Mouse (Mus musculus) forebrain, embryonic 16.5 days (tissue): Measurements from ENCODE around the gene Limk2. TPM values are rescaled to one million over a fixed set of nuclear protein-coding genes. Genes with fewer than 3 reads are reported as not detected.

ENCODE experiments used
- ATAC-seq: fragments of 200-750 bp; cut with Nextera tagmentation; 2 replicates; pipeline ENCODE4 v1.8.0; 2017; ENCODE audit warnings: mild to moderate bottlenecking, moderate library complexity
- H3K27ac ChIP-seq: fragments of 300-500 bp; sonication (generic); 2 replicates; pipeline ENCODE4 v1.5.1; 2014; ENCODE audit warnings: low read length, control low read depth
- H3K27me3 ChIP-seq: fragments of 300-500 bp; sonication (generic); replicated peaks from 2 replicates; pipeline ENCODE4 v1.6.1; 2014; ENCODE audit warnings: low read length; ENCODE audit not compliant: control insufficient read depth, insufficient read depth
- H3K36me3 ChIP-seq: fragments of 300-500 bp; sonication (generic); 2 replicates; pipeline ENCODE4 v1.6.1; 2014; ENCODE audit not compliant: control insufficient read depth, insufficient read depth
- H3K4me1 ChIP-seq: fragments of 300-500 bp; sonication (generic); replicated peaks from 2 replicates; pipeline ENCODE4 v1.6.1; 2014; ENCODE audit warnings: low read length; ENCODE audit not compliant: control insufficient read depth, insufficient read depth
- H3K4me2 ChIP-seq: fragments of 300-500 bp; sonication (generic); 2 replicates; pipeline ENCODE4 v1.6.1; 2014; ENCODE audit warnings: mild to moderate bottlenecking, low read length, control low read depth
- H3K4me3 ChIP-seq: fragments of 300-500 bp; sonication (generic); replicated peaks from 2 replicates; pipeline ENCODE4 v1.5.1; 2014; ENCODE audit warnings: mild to moderate bottlenecking, low read length, control low read depth
- H3K9ac ChIP-seq: fragments of 300-500 bp; sonication (generic); replicated peaks from 2 replicates; pipeline ENCODE4 v1.6.1; 2014; ENCODE audit warnings: low read depth, low read length, control low read depth
- H3K9me3 ChIP-seq: fragments of 300-500 bp; sonication (generic); 2 replicates; pipeline ENCODE4 v1.6.1; 2016; ENCODE audit warnings: low read length; ENCODE audit not compliant: control insufficient read depth
- WGBS: fragments of 180-500 bp; shearing (Covaris S2); extraction: QIAGEN DNeasy Blood & Tissue Kit; methylation state at CpG from one replicate; pipeline ENCODE4 v1.1.7; 2014; 5-methylcytosine and 5-hydroxymethylcytosine counted together
- polyA plus RNA-seq: library from polyadenylated mRNA; unstranded; fragments of >200 nt; fragmentation: Nextera tagmentation; extraction: Ambion mirVana; gene quantifications from 2 replicates; pipeline ENCODE4 v1.2.1, GENCODE M21; 2015

The Limk2 gene
- polyA plus RNA-seq, 1 experiment from 2014 or later: 127 TPM

DNA sequence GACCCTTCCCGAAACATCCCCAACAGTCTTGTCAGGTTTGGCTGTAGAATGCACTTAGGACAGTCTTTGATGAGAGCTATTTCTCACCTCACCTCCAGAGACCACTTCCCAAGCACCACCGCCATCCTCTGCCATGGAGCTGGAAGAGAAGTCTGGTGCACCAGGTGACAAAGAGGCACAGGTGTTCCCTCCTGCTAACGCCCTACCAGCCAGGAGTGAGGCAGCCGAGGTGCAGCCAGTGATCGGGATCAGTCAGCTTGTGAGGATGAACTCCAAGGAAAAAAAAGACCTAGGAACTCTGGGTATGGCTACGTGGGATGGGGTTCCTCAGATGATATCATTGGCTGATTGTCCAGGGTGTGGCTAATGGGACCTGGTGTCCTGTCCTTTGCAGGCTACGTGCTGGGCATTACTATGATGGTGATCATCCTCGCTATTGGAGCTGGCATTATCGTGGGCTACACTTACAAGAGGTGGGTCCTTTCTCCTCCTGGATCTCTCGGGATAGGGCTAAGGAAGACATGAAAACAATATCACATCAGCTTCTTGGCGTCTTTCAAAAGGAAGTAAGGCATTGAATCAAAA is 75.8 kb downstream of the Limk2 start:
- H3K27me3 ChIP-seq: no peaks in the 10 kb centered on the region
- H3K36me3 ChIP-seq: peaks cover 7% of the 10 kb centered on the region; the same call in 1 of the 2 replicates
- H3K4me1 ChIP-seq: peaks cover 26% of the 10 kb centered on the region
- ATAC-seq: no peak
- 91% methylated on average over 11 of the region's 11 CpGs for WGBS
- no peak overlapping the region for H3K9ac ChIP-seq
- no peak overlapping the region for H3K4me3 ChIP-seq
- no peak overlapping the region for H3K4me2 ChIP-seq
- H3K27ac ChIP-seq: no peak overlapping the region
- no peaks in the 10 kb centered on the region for H3K9me3 ChIP-seq

DNA sequence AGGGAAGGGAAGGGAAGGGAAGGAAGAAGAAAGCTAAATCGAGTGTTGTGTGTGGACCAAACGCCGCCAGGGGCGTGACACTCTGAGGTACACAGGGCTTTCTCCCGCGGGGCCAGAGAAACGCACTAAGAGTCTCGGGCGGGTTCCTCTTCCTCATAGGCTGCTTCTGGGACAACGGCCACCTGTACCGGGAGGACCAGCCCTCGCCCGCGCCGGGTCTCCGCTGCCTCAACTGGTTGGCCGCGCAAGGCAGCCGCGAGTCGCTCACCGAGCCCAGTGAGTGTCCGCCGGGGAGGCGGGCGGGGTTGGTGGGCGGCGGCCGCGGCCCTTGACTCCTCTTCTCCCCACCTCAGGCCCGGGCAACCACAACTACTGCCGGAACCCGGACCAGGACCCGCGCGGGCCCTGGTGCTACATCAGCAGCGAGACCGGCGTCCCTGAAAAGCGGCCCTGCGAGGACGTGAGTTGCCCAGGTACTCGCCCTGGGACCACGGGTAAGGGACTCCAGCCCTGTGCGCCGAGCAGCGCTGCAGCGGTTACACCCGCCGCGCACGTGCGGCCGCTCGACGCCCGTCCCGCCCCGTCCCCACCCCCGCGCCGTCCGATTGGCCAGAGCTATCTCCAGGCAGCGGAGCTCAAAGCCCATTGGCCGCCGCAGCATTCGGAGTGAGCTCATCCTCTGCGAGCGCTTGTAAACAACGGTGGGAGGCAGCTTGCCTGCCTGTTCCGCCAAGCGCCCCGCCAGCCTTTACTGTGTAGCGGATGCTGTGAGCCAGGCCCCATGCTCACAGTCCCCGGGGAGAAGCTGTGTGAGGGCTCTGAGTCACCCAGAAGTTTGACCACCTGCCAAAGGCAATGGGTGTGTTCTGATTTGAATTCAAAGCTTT is 77.0 kb downstream of the Limk2 start:
- Histone ChIP-seq H3K4me3 (peak overlapping the region; percentile 59), H3K4me2 (peak overlapping the region; percentile 99), H3K9me3 (no peaks in the 10 kb centered on the region), H3K27ac (peak overlapping the region; percentile 82), H3K4me1 (peaks cover 17% of the 10 kb centered on the region), H3K36me3 (peaks cover 7% of the 10 kb centered on the region; the same call in 1 of the 2 replicates), H3K9ac (peak overlapping the region; percentile 70), H3K27me3 (no peaks in the 10 kb centered on the region)
- under 1% methylated on average over 70 of the region's 75 CpGs for WGBS
- peak; percentile 98 for ATAC-seq

DNA sequence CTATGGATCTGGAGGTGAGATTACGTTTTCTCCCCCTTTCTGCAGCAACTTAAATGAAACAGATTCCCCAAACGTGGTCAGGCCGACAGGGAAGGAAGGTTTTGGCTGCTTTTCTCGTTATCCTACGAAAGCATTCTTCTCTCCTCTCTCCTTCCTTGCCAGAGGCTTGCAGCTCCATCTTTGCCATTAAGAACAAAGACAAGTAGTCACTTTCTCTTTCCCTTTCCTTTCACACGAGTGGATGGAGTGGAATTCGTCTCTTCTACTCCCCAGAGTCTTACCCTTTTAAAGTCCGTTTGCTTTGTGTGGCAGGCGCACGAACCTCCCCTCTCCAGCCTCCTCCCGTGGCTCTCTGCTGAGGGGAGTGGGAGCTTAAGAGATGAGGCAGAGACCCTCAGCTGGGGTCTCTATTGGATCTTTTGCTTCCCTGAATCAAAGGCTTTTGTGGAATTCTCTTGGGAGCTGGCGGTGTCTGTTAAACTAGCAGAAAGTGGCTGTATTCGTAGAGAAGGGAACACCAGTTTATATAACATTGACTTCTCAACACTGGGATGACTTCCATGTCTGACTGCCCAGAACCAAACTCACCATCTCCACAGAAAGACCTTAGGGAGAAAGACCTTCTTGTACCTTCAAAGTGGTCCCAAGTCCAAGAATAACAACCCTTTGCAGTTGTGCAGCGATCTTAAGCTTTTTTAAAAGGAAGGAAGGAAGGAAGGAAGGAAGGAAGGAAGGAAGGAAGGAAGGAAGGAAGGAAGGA is 77.8 kb downstream of the Limk2 start:
- 3% methylated on average over 14 of the region's 14 CpGs for WGBS
- Histone ChIP-seq H3K36me3 (peaks cover 7% of the 10 kb centered on the region; the same call in 1 of the 2 replicates), H3K27me3 (no peaks in the 10 kb centered on the region), H3K27ac (peak overlapping the region; percentile 84), H3K4me2 (peak overlapping the region; percentile 99), H3K9me3 (no peaks in the 10 kb centered on the region), H3K4me1 (peaks cover 15% of the 10 kb centered on the region), H3K4me3 (peak overlapping the region; percentile 59), H3K9ac (peak overlapping the region; percentile 70)
- no peak for ATAC-seq

DNA sequence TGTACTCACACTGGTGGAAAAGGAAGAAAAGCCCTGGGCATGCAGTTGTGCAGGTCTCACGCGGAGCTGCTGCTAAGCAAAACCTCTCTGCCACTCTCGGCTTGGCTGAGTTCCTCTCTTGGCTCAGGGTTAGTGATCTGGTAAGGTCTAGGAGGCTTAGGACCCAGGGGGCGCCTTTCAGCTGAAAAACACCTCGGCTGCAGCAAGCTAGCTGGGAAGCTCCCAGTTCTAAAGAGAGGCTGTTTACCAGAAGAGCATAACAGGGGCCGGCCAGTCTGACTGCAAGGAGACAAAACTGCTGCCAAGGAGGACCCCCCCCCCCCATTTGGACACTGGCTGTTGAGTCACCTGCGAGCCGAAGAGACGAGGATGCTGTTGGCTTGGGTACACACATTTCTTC is 78.4 kb downstream of the Limk2 start:
- Histone ChIP-seq H3K9me3 (no peaks in the 10 kb centered on the region), H3K9ac (peak overlapping the region; percentile 70)
- 0% methylated on average over 9 of the region's 9 CpGs for whole genome bisulfite sequencing

DNA sequence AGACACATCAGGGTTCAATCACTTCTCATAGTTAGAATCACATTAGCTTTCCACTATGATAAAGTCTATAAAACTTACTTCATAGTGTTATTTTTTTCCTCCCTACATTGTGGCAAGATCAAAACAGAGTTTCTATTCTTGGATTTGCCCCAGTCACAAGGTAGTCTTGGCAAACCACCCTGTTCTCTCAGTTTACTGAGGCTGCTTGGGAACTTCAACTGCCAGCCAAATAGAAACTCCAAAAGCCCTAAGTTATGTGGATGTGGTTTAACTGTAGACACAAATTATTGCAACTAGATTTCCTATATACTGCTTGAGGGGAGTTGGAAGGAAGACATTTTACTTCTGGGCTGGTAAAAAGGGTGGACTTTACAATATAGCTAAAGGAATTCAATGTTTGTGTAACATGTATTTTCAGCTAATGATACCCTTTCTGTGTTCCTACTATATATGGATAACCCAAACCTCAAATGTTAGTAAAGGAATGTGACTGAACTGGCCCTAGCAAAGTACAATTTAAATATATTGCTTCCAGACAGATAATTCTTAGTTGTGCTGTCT is 79.0 kb downstream of the Limk2 start, which contains the start of gene Pik3ip1:
Gene Pik3ip1 (plus strand): TSS at position 511 of the 561 bp plus-strand sequence.
- ATAC-seq: no peak
- Histone ChIP-seq H3K4me3 (peak within 1 kb of the TSS; percentile 59), H3K27ac (peak within 1 kb of the TSS; percentile 84), H3K27me3 (no peaks in the 10 kb centered on the region), H3K4me1 (peaks cover 15% of the 10 kb centered on the region), H3K9ac (peak within 1 kb of the TSS; percentile 70), H3K4me2 (peak within 1 kb of the TSS; percentile 99), H3K36me3 (peaks cover 7% of the 10 kb centered on the region; the same call in 1 of the 2 replicates), H3K9me3 (no peaks in the 10 kb centered on the region)

More for the DNA sequence above, 78.4 kb downstream of the Limk2 start:
- peak overlapping the region; percentile 99 for H3K4me2 ChIP-seq
- H3K27ac ChIP-seq: peak overlapping the region; percentile 84
- peaks cover 15% of the 10 kb centered on the region for H3K4me1 ChIP-seq
- ATAC-seq: peak; percentile 36
- H3K4me3 ChIP-seq: peak overlapping the region; percentile 59
- H3K36me3 ChIP-seq: peaks cover 7% of the 10 kb centered on the region; the same call in 1 of the 2 replicates
- H3K27me3 ChIP-seq: no peaks in the 10 kb centered on the region

DNA sequence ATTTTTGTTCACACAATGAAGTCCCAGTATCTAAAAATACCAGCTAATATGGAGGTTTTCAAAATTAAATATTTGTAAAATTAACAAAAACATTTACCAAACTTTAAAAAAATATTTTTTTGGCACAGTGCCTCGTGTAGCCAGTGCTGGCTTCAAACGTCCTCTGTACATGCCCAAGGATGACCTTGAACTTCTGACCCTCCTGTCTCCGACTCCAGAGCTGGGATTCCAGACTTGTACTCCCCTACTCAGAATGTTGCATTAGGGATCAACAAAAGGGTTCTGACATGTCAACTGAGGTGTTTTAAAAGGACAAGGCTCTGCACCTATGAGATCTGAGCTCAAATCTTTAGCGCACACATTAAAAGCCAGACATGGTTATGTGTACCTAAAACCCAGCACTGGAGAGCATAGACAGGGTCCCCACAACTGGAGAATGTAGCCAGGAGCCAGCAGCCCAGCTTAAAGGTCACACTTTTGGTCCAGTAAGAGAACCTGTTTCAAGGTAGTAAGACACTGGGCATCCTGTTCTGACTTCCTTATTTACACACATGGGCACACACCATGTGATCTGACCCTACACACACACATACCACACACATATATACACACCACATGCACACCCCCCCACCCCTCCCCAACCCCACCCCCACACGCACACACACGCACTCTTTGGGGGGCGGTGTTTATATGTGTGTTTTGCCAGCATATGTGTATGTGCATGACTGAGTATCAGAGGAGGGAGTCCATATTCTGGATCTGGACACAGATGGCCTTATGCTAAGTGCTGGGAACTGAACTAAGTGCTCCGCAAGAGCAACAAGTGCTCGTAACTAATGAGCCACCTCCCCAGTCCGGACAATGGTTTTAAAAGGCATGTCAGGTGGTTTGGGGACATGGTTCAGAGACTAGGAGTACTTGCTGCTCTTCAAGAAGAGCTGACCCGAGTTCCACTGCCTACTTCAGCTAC is 79.9 kb downstream of the Limk2 start:
- Histone ChIP-seq H3K4me3 (no peak overlapping the region), H3K9ac (no peak overlapping the region), H3K27me3 (no peaks in the 10 kb centered on the region), H3K4me2 (no peak overlapping the region), H3K4me1 (peaks cover 15% of the 10 kb centered on the region), H3K9me3 (no peaks in the 10 kb centered on the region), H3K36me3 (peaks cover 5% of the 10 kb centered on the region; the same call in 1 of the 2 replicates), H3K27ac (no peak overlapping the region)
- WGBS: 74% methylated on average over 11 of the region's 11 CpGs
- ATAC-seq: no peak

DNA sequence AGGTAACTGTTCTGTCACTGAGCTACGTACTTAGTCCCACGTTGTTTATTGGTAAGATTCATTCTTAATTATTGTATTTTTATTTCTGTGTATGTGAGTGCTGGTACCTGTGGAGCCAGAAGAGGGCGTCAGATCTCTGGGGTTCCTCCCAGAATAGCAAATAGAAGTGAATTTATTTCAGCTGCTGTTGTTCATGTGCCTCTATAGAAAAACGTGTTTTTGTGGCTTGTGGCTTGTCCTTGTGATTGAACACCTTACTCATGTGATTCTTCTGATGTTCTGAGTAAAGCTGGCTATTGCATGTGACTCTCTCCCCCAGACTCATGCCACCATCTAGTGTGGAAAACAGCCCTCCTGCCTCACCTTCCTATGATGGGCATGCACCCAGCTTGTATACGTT is 80.7 kb downstream of the Limk2 start:
- Histone ChIP-seq H3K4me2 (no peak overlapping the region), H3K27ac (no peak overlapping the region), H3K27me3 (no peaks in the 10 kb centered on the region), H3K36me3 (0 out of 2 replicates have a peak, but pooled peaks cover 2% of the 10 kb centered on the region), H3K9me3 (no peaks in the 10 kb centered on the region), H3K9ac (no peak overlapping the region), H3K4me3 (no peak overlapping the region), H3K4me1 (peaks cover 15% of the 10 kb centered on the region)
- 78% methylated on average over 5 of the region's 5 CpGs for WGBS
- no peak for ATAC-seq

DNA sequence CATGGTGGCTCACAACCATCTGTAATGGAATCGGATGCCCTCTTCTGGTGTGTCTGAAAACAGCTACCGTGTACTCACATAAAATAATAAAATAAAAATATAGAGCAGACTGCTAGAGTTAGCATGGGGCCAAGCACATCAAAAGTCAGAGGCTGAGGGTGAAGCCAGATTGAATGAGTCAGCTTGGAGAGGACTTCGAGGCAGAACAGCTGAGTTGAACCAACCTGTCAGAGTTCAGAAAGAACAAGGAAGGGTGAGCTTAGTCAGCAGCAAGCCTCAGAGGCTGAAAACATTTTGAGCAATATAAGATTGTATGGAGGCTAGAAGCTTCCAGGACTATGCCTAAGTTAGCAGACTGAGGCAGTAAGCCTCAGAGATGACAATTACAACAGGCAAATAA is 90.7 kb downstream of the Limk2 start:
- H3K27me3 ChIP-seq: no peaks in the 10 kb centered on the region
- H3K9me3 ChIP-seq: no peaks in the 10 kb centered on the region
- no peaks in the 10 kb centered on the region for H3K36me3 ChIP-seq
- WGBS: 88% methylated on average over 3 of the region's 3 CpGs
- no peak overlapping the region for H3K4me2 ChIP-seq
- H3K9ac ChIP-seq: no peak overlapping the region
- ATAC-seq: no peak
- H3K4me1 ChIP-seq: no peaks in the 10 kb centered on the region
- H3K27ac ChIP-seq: no peak overlapping the region
- no peak overlapping the region for H3K4me3 ChIP-seq
